Mouse (Mus musculus) liver, adult 2 months (tissue): ENCODE measurements around the gene Pgd. TPM values are rescaled to one million over a fixed set of nuclear protein-coding genes. Genes with fewer than 3 reads are reported as not detected.

Experiments
- DNase-seq: peaks from one replicate; pipeline ENCODE4 v3.0.0-alpha.2; 2011; ENCODE audit warnings: low read depth, low spot score; ENCODE audit errors: extremely low read depth
- H3K27ac ChIP-seq: fragments of 200-500 bp; replicated peaks from 2 replicates; pipeline ENCODE4 v1.5.1; 2012; ENCODE audit warnings: low read depth, mild to moderate bottlenecking, control low read depth, inconsistent platforms, low read length; ENCODE audit not compliant: insufficient read depth
- H3K27me3 ChIP-seq: fragments of 200-500 bp; 2 replicates; pipeline ENCODE4 v1.6.1; 2012; ENCODE audit warnings: mild to moderate bottlenecking, moderate library complexity, low read length, inconsistent platforms; ENCODE audit not compliant: control insufficient read depth, insufficient read depth
- H3K36me3 ChIP-seq: fragments of 200-500 bp; 2 replicates; pipeline ENCODE4 v1.6.1; 2012; ENCODE audit warnings: low read length, inconsistent platforms; ENCODE audit not compliant: control insufficient read depth, insufficient read depth
- H3K4me1 ChIP-seq: fragments of 200-500 bp; 2 replicates; pipeline ENCODE4 v1.6.1; 2011; ENCODE audit warnings: low read length; ENCODE audit not compliant: control insufficient read depth, insufficient read depth
- H3K4me3 ChIP-seq: fragments of 200-500 bp; 2 replicates; pipeline ENCODE4 v1.5.1; 2011; ENCODE audit warnings: low read depth, mild to moderate bottlenecking, control low read depth, low read length, moderate library complexity; ENCODE audit not compliant: insufficient read depth
- H3K79me2 ChIP-seq: fragments of 200-500 bp; 2 replicates; pipeline ENCODE4 v1.6.1; 2012; ENCODE audit warnings: inconsistent platforms, mild to moderate bottlenecking, low read length, moderate library complexity; ENCODE audit not compliant: control insufficient read depth, insufficient read depth
- H3K9ac ChIP-seq: fragments of 200-500 bp; 2 replicates; pipeline ENCODE4 v1.6.1; 2012; ENCODE audit warnings: low read depth, mild to moderate bottlenecking, control low read depth, inconsistent platforms, low read length
- CTCF ChIP-seq: fragments of 200-500 bp; IDR thresholded peaks from 2 replicates; pipeline ENCODE4 v1.5.1; 2011; ENCODE audit warnings: low read depth, low read length, control low read depth
- POLR2A ChIP-seq: fragments of 200-500 bp; IDR thresholded peaks from 2 replicates; pipeline ENCODE4 v1.6.1; 2011; ENCODE audit warnings: low read length, control low read depth; ENCODE audit not compliant: insufficient read depth; ENCODE audit errors: extremely low read depth
- WGBS: fragments of 180-500 bp; shearing (Covaris S2); methylation state at CpG from one replicate; pipeline ENCODE4 v1.1.7; 2018; 5-methylcytosine and 5-hydroxymethylcytosine counted together
- polyA plus RNA-seq: library from polyadenylated mRNA; depleted of rRNA; stranded (reverse); fragments of >200 nt; gene quantifications from 2 replicates; pipeline ENCODE4 v1.2.3, GENCODE M21; 2012
- total RNA-seq: library from RNA; depleted of rRNA; stranded (reverse); fragments of >200 nt; gene quantifications from 2 replicates; pipeline ENCODE4 v1.2.3, GENCODE M21; 2014

Pgd gene
- total and polyA plus RNA-seq, 2 experiments = 13.1 to 51.1 TPM

DNA sequence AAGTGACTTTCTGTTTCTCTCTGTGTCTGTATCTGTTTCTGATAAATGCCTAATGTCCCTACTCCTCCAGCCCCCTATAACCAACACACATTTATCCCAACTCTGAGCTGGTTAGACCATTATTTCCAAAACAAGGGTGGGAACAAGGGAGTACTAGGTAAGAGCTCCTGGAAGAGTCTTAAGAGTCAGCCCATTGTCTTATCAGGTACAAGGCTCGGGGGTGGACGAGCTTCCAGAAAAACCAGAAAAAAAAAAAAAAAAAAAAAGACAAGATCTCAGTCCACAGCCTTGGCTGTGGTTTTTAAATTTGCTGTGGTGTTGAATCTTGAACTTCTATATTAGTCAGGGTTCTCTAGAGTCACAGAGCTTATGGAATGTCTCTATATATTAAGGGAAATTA, 1.4 kb upstream of the Pgd start:
- WGBS = 74% methylated on average over 2 of the region's 2 CpGs
- Histone ChIP-seq H3K4me3 (no peak overlapping the region), H3K27ac (no peak overlapping the region), H3K9ac (no peak overlapping the region), H3K4me1 (peaks cover 19% of the 10 kb centered on the region), H3K36me3 (no peaks in the 10 kb centered on the region), H3K27me3 (no peaks in the 10 kb centered on the region), H3K79me2 (no peaks in the 10 kb centered on the region; the same call in 1 of the 2 replicates)
- TF ChIP-seq POLR2A = no peak
- no peak for TF ChIP-seq CTCF
- DNase-seq = no peak

DNA sequence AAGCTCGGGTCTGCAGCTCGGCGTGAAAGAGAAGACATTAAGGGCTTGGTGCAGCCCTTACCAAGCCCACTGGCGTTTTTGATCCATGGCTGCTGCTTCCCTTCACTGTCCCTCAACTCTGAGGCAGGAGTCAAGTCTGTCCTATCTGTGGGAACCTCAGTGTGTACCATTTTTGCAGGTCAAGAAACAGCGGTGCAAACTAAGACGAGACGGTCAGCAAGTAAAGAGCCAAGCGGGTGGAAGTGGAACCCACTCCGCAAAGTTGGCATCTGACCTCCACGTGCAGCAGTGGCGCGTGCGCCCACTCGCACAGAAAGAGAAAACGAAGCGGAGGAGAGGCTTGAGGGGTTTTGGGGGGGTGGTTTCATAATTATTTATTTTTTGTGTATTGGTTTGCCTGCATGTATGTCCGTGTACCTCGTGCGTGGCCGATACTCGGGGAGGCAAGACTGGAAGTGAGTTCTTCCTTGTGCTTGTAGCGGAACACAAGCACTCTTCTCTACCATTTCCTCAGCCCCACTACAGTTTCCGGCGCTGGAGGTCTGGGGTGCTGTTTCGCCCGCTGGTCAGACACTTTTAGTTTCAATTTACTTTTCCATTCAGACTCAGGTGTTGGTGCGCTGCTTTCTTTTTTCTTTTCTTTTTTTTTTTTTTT, 513 bp upstream of the Pgd start:
- TF ChIP-seq POLR2A (no peak), CTCF (no peak)
- peak; percentile 52 for DNase-seq
- no peaks in the 10 kb centered on the region; the same call in 1 of the 2 replicates for H3K79me2 ChIP-seq
- under 1% methylated on average over 27 of the region's 27 CpGs for WGBS
- peak overlapping the region; percentile 80 for H3K27ac ChIP-seq
- H3K36me3 ChIP-seq = no peaks in the 10 kb centered on the region; the same call in 1 of the 2 replicates
- H3K4me1 ChIP-seq = peaks cover 18% of the 10 kb centered on the region
- peak overlapping the region; percentile 80 for H3K4me3 ChIP-seq
- no peaks in the 10 kb centered on the region for H3K27me3 ChIP-seq
- peak overlapping the region; percentile 71 for H3K9ac ChIP-seq

DNA sequence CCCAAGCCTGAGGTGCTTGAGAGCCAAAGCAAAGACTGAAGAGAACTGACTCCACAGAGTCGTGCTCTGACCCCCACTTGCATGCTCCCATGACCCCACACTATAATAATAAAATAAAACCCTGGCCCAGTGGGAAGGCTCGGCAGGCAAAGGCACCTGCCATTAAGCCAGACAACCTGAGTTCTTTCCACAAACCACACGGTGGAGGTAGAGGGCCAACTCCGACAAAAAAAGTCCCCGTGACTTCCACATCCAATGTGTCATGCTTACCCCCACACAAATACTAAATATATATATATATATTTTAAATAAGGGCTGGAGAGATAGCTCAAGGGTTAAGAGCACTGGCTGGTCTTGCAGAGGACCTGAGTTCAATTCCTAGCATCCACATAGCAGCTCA, 2.4 kb downstream of the Pgd start:
- Histone ChIP-seq H3K4me1 (peaks cover 5% of the 10 kb centered on the region), H3K36me3 (peaks cover 11% of the 10 kb centered on the region)

DNA sequence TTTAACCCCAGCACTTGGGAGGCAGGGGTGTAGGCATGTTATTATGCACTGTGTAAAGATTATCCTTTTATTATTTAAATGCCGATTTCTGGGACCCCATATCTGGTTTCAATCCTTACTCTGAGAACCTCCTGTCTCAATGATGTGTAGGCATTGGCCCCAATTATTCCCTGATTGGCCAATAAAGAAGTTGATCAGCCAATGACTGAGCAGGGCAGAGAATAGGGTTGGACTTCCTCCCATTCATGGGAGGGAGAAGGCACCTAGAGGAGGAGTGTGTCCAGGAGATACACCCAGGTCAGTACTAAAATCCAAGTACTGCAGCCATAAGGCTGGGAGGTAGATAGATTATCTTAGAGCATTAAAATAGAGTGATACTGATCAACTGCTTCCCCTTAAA, 3.4 kb downstream of the Pgd start:
- TF ChIP-seq CTCF (no peak), POLR2A (no peak)

More for the DNA sequence above, 2.4 kb downstream of the Pgd start:
- Histone ChIP-seq H3K4me3 (no peak overlapping the region), H3K27ac (no peak overlapping the region), H3K79me2 (no peaks in the 10 kb centered on the region; the same call in 1 of the 2 replicates), H3K27me3 (no peaks in the 10 kb centered on the region), H3K9ac (no peak overlapping the region)
- no peak for DNase-seq
- no peak for TF ChIP-seq CTCF
- TF ChIP-seq POLR2A = no peak
- 60% methylated on average over 5 of the region's 5 CpGs for WGBS

DNA sequence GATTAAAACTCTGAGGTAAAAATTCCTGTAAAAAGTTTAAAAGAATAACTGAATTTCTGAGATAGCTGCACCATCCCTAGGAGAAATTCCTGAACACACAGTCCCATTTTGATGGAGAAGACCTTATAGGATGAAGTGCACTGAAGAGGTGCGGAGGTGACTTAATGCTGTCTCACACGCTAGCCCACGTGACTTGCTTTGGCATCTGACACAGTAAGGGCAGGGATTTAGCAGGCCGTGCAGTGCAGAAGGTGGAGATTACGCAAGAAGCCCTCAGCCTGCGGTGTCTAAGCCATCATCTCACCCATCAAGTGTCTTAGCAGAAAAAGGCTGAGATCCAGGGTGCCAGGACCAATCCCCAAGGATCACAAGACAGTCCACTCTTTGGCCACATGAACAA, 5.4 kb downstream of the Pgd start:
- Histone ChIP-seq H3K4me1 (peaks cover 5% of the 10 kb centered on the region), H3K36me3 (peaks cover 34% of the 10 kb centered on the region), H3K79me2 (no peaks in the 10 kb centered on the region; the same call in 1 of the 2 replicates), H3K27ac (no peak overlapping the region), H3K4me3 (no peak overlapping the region), H3K27me3 (no peaks in the 10 kb centered on the region), H3K9ac (no peak overlapping the region)
- peak; percentile 73 for DNase-seq
- no peak for TF ChIP-seq CTCF
- no peak for TF ChIP-seq POLR2A
- WGBS = 45% methylated on average over 6 of the region's 6 CpGs

More for the DNA sequence above, 3.4 kb downstream of the Pgd start:
- H3K4me3 ChIP-seq = no peak overlapping the region
- peaks cover 16% of the 10 kb centered on the region for H3K36me3 ChIP-seq
- no peaks in the 10 kb centered on the region; the same call in 1 of the 2 replicates for H3K79me2 ChIP-seq
- 66% methylated on average over 1 of the region's 1 CpGs for WGBS
- H3K9ac ChIP-seq = no peak overlapping the region
- no peak overlapping the region for H3K27ac ChIP-seq
- peak; percentile 35 for DNase-seq
- H3K4me1 ChIP-seq = peaks cover 5% of the 10 kb centered on the region
- H3K27me3 ChIP-seq = no peaks in the 10 kb centered on the region

DNA sequence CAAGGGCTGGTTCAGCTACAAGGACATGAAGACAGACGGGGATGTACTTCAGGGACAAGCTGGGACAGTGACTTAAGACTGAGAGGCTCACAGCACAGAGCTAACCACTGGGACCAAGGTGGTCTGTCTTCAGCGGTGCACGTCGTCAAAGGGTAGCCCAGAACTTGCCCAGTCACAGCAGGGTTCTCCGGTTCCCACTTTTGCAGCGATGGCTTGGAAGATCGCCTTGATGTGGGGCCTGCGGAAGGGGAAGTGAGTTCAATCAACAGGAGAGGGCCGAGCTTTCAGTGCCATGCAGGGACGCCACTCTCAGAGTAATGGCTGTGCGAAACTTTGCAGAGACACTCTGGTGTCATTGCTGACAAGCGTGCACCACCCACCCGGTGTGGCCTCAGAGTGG, 6.7 kb downstream of the Pgd start:
- Histone ChIP-seq H3K4me1 (no peaks in the 10 kb centered on the region), H3K36me3 (peaks cover 41% of the 10 kb centered on the region), H3K79me2 (no peaks in the 10 kb centered on the region), H3K9ac (no peak overlapping the region), H3K4me3 (no peak overlapping the region), H3K27me3 (no peaks in the 10 kb centered on the region), H3K27ac (no peak overlapping the region)
- no peak for DNase-seq
- TF ChIP-seq POLR2A = no peak
- no peak for TF ChIP-seq CTCF
- WGBS = 91% methylated on average over 13 of the region's 13 CpGs
